Mouse (Mus musculus): Measurements from ENCODE around the gene Dcaf6.

DNA sequence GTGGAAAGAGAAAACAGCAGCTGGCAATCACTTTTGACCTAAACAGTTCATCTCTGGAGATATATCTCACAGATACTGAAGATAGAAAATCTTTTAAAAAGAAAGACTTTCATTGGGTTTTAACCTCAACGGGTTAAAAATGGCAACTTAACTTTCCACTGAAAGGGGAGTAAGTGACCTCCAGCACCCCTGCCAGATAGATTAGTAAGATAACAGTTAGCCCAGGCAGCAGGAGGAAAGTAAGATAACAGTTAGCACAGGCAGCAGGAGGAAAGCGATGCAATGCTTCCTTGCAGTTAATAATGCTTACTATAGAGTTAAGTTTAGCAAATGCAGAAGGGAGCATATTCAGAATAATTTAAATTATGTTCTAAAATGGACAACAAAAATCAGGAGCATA, 103.9 kb downstream of the Dcaf6 start:
- no peak for TF ChIP-seq GATA1 (IDR thresholded peaks at IDR 0.05; ENCODE audit: borderline replicate concordance, low read length)
- no peak for TF ChIP-seq FLI1 (IDR thresholded peaks at IDR 0.05; ENCODE audit: low read length)

Measured in megakaryocyte, embryonic 14.5 days (primary cell).